Mouse (Mus musculus) CH12.LX (cell line): ENCODE results near the gene Gmpr2. TPM values are rescaled to one million over a fixed set of nuclear protein-coding genes. Genes with fewer than 3 reads are reported as not detected.
A peak's percentile ranks its signal among the peaks of the same experiment; 100 is the strongest.

Experiments
- DNase-seq: peaks from one replicate; pipeline ENCODE4 v3.0.0-alpha.2; 2013; ENCODE audit errors: extremely low read depth
- H3K27ac ChIP-seq: 2 replicates; pipeline ENCODE4 v1.5.1; 2012; ENCODE audit warnings: low read depth, mild to moderate bottlenecking, control low read depth, moderate library complexity; ENCODE audit not compliant: insufficient read depth
- H3K27me3 ChIP-seq: replicated peaks from 2 replicates; pipeline ENCODE3; 2012; ENCODE audit warnings: inconsistent platforms
- H3K36me3 ChIP-seq, 2 experiments: replicated peaks in 1 of 2; 2 replicates each; pipeline versions ENCODE3 to v1.6.1; 2012; ENCODE audit warnings: inconsistent platforms in 1 of 2, low read length in 1 of 2, mild to moderate bottlenecking in 1 of 2, mixed read lengths in 1 of 2, moderate library complexity in 1 of 2; ENCODE audit not compliant: control insufficient read depth in 1 of 2, insufficient read depth in 1 of 2
- H3K4me1 ChIP-seq, 2 experiments: 2 replicates each; pipeline ENCODE4 v1.6.1; 2012; ENCODE audit warnings: inconsistent platforms in 1 of 2, moderate library complexity in 1 of 2; ENCODE audit not compliant: insufficient read depth in 2 of 2, control insufficient read depth in 1 of 2
- H3K4me2 ChIP-seq: 2 replicates; pipeline ENCODE4 v1.6.1; 2012; ENCODE audit warnings: low read depth, mild to moderate bottlenecking, control low read depth; ENCODE audit not compliant: poor library complexity, insufficient read depth, severe bottlenecking
- H3K4me3 ChIP-seq, 3 experiments: fragments of 150-350 bp in 1 of 3; sonication (generic) in 1 of 3; replicated peaks in 1 of 3; 2 replicates each; pipeline versions ENCODE3 to v1.5.1; 2011 to 2012; ENCODE audit warnings: low read depth in 2 of 3, low read length in 2 of 3, mild to moderate bottlenecking in 2 of 3, moderate library complexity in 2 of 3, control low read depth in 1 of 3, improper control_type of control experiment in 1 of 3, inconsistent platforms in 1 of 3, mixed read lengths in 1 of 3; ENCODE audit not compliant: poor library complexity in 1 of 3
- H3K79me2 ChIP-seq: replicated peaks from 2 replicates; pipeline ENCODE4 v1.6.1; 2012; ENCODE audit warnings: mild to moderate bottlenecking, moderate library complexity; ENCODE audit not compliant: control insufficient read depth, poor library complexity, insufficient read depth, severe bottlenecking; ENCODE audit errors: extremely low read depth
- H3K9ac ChIP-seq: 2 replicates; pipeline ENCODE4 v1.6.1; 2012; ENCODE audit warnings: low read depth, mild to moderate bottlenecking, control low read depth, moderate library complexity; ENCODE audit not compliant: insufficient read depth
- H3K9me3 ChIP-seq: replicated peaks from 2 replicates; pipeline ENCODE3; 2012; ENCODE audit warnings: low read length, inconsistent platforms, mixed read lengths
- BHLHE40 ChIP-seq: IDR thresholded peaks from 2 replicates; pipeline ENCODE4 v1.6.1; 2011; ENCODE audit warnings: mild to moderate bottlenecking, low read depth, low read length, improper control_type of control experiment
- CHD1 ChIP-seq: IDR thresholded peaks from 2 replicates; pipeline ENCODE4 v1.6.1; 2012; ENCODE audit warnings: low read depth, low read length, improper control_type of control experiment, inconsistent platforms
- CHD2 ChIP-seq: IDR thresholded peaks from 2 replicates; pipeline ENCODE4 v1.6.1; 2011; ENCODE audit warnings: low read length, improper control_type of control experiment
- ELF1 ChIP-seq: IDR thresholded peaks from 2 replicates; pipeline ENCODE4 v1.6.1; 2014; ENCODE audit warnings: low read depth, mild to moderate bottlenecking, inconsistent platforms, low read length, improper control_type of control experiment
- ETS1 ChIP-seq: conservative IDR thresholded peaks from 2 replicates; pipeline ENCODE4 v1.6.1; 2012; ENCODE audit warnings: low read depth, mild to moderate bottlenecking, inconsistent platforms, low read length, improper control_type of control experiment, moderate library complexity
- GABPA ChIP-seq: IDR thresholded peaks from 2 replicates; pipeline ENCODE4 v1.6.1; 2012; ENCODE audit warnings: low read depth, low read length, improper control_type of control experiment, inconsistent platforms; ENCODE audit not compliant: insufficient replicate concordance
- HCFC1 ChIP-seq: IDR thresholded peaks from 2 replicates; pipeline ENCODE4 v1.6.1; 2012; ENCODE audit warnings: low read depth, mild to moderate bottlenecking, inconsistent platforms, low read length, improper control_type of control experiment
- IRF4 ChIP-seq: IDR thresholded peaks from 2 replicates; pipeline ENCODE4 v1.6.1; 2014; ENCODE audit warnings: low read depth, mild to moderate bottlenecking, inconsistent platforms, low read length, improper control_type of control experiment
- JUN ChIP-seq: IDR thresholded peaks from 2 replicates; pipeline ENCODE4 v1.6.1; 2011; ENCODE audit warnings: low read depth, mild to moderate bottlenecking, low read length, improper control_type of control experiment, moderate library complexity; ENCODE audit not compliant: insufficient read depth
- KAT2A ChIP-seq: IDR thresholded peaks from 2 replicates; pipeline ENCODE4 v1.6.1; 2012; ENCODE audit warnings: low read length, improper control_type of control experiment, inconsistent platforms; ENCODE audit not compliant: insufficient replicate concordance
- MAX ChIP-seq: IDR thresholded peaks from 2 replicates; pipeline ENCODE4 v1.6.1; 2011; ENCODE audit warnings: low read length, improper control_type of control experiment
- MXI1 ChIP-seq: IDR thresholded peaks from 2 replicates; pipeline ENCODE4 v1.6.1; 2011; ENCODE audit warnings: mild to moderate bottlenecking, low read depth, low read length, improper control_type of control experiment
- MYC ChIP-seq: IDR thresholded peaks from 2 replicates; pipeline ENCODE4 v1.6.1; 2011; ENCODE audit warnings: low read depth, mild to moderate bottlenecking, improper control_type of control experiment, low read length
- NELFE ChIP-seq: IDR thresholded peaks from 2 replicates; pipeline ENCODE4 v1.6.1; 2011; ENCODE audit warnings: low read depth, low read length, improper control_type of control experiment
- NRF1 ChIP-seq: IDR thresholded peaks from 2 replicates; pipeline ENCODE4 v1.6.1; 2014; ENCODE audit warnings: low read depth, mild to moderate bottlenecking, inconsistent platforms, low read length, improper control_type of control experiment, moderate library complexity
- POLR2A ChIP-seq: IDR thresholded peaks from 2 replicates; pipeline ENCODE4 v1.6.1; 2011; ENCODE audit warnings: low read depth, mild to moderate bottlenecking, improper control_type of control experiment, low read length
- SIN3A ChIP-seq: IDR thresholded peaks from 2 replicates; pipeline ENCODE4 v1.6.1; 2012; ENCODE audit warnings: low read length, improper control_type of control experiment, inconsistent platforms
- TBP ChIP-seq: conservative IDR thresholded peaks from 2 replicates; pipeline ENCODE4 v1.6.1; 2011; ENCODE audit warnings: low read depth, low read length, improper control_type of control experiment
- TCF12 ChIP-seq: IDR thresholded peaks from 2 replicates; pipeline ENCODE4 v1.6.1; 2014; ENCODE audit warnings: low read depth, mild to moderate bottlenecking, inconsistent platforms, low read length, improper control_type of control experiment
- USF1 ChIP-seq: IDR thresholded peaks from 2 replicates; pipeline ENCODE4 v1.6.1; 2014; ENCODE audit warnings: low read depth, mild to moderate bottlenecking, inconsistent platforms, low read length, improper control_type of control experiment
- ZKSCAN1 ChIP-seq: IDR thresholded peaks from 2 replicates; pipeline ENCODE4 v1.6.1; 2012; ENCODE audit warnings: low read depth, inconsistent platforms, low read length, improper control_type of control experiment, borderline replicate concordance
- ZNF384 ChIP-seq: IDR thresholded peaks from 2 replicates; pipeline ENCODE4 v1.6.1; 2012; ENCODE audit warnings: low read depth, low read length, improper control_type of control experiment, inconsistent platforms
- dilution Hi-C: fragments of 300-500 bp; cut with MboI; formaldehyde crosslinking; loops from 2 replicates; pipeline ENCODE4 v1.14.3; 2020; ENCODE audit warnings: low sequenced_read_pairs; ENCODE audit not compliant: extremely low pct_unique_long_range_greater_than_20kb, extremely low pct_ligation_motif_present
- in situ Hi-C: fragments of 300-500 bp; cut with MboI; formaldehyde crosslinking; loops from 3 replicates; pipeline ENCODE4 v1.14.3; 2019; ENCODE audit warnings: low sequenced_read_pairs, low pct_ligation_motif_present, low pct_unique_long_range_greater_than_20kb, mixed read lengths
- polyA plus RNA-seq: library from polyadenylated mRNA; unstranded; fragments of >175 nt; gene quantifications from 2 replicates; pipeline ENCODE4 v1.2.1, GENCODE M21; 2012; ENCODE audit warnings: low read depth; ENCODE audit not compliant: insufficient read length
- total RNA-seq, 2 experiments: library from RNA; depleted of rRNA; stranded (reverse); fragments of 300-350 nt in 1 of 2; fragments of >200 nt in 1 of 2; gene quantifications; 2 replicates each; pipeline ENCODE4 v1.2.3; 2012 to 2014

Gene Gmpr2
- total RNA-seq (2012; rRNA removed) (34.3 and 37.3 TPM in 2 replicates), total RNA-seq (2014; rRNA removed) (51.3 and 54.9 TPM in 2 replicates), polyA plus RNA-seq (34.7 and 44.3 TPM in 2 replicates)

GRCm38 (mm10) chr14:55671833-55672740 is at the start of gene Gmpr2, which contains the start of gene Nedd8:
Gene Gmpr2, plus strand, starts transcription at chr14:55671941.
Gene Nedd8, minus strand, starts transcription at chr14:55672124.
- Histone ChIP-seq H3K9ac (peak within 1 kb of the TSS; percentile 89), H3K27me3 (no peaks in the 10 kb centered on the region), H3K79me2 (peaks cover 40% of the 10 kb centered on the region), H3K4me3 (peak within 1 kb of the TSS; percentile 56 to 76 (median 74)), H3K27ac (peak within 1 kb of the TSS; percentile 84), H3K4me2 (peak within 1 kb of the TSS; percentile 95), H3K4me1 (peaks cover 15 to 54% of the 10 kb centered on the region in 2 experiments; a peak in 3 of 4 replicates), H3K9me3 (no peaks in the 10 kb centered on the region), H3K36me3 (peaks cover 19 to 49% of the 10 kb centered on the region in 2 experiments)
- DNase-seq = peak; percentile 99
- peak; percentile 87 for TF ChIP-seq CHD2
- TF ChIP-seq HCFC1 = peak; percentile 95
- TF ChIP-seq POLR2A = peak; percentile 75
- TF ChIP-seq TCF12 = peak; percentile 61; the same call in 1 of the 2 replicates
- TF ChIP-seq ETS1 = peak; percentile 51; the same call in 1 of the 2 replicates
- no peak for TF ChIP-seq USF1
- peak; percentile 93 for TF ChIP-seq SIN3A
- TF ChIP-seq MAX = peak; percentile 92
- TF ChIP-seq GABPA = peak; percentile 89; the same call in 1 of the 2 replicates
- TF ChIP-seq CHD1 = no peak
- TF ChIP-seq NRF1 = no peak
- TF ChIP-seq IRF4 = peak; percentile 61
- TF ChIP-seq ELF1 = peak; percentile 85
- TF ChIP-seq BHLHE40 = peak; percentile 93
- peak; percentile 70; the same call in 1 of the 2 replicates for TF ChIP-seq MXI1
- no peak for TF ChIP-seq ZKSCAN1
- TF ChIP-seq KAT2A = peak; percentile 100
- TF ChIP-seq NELFE = peak; percentile 71
- no peak for TF ChIP-seq JUN
- peak; percentile 77 for TF ChIP-seq TBP
- TF ChIP-seq ZNF384 = 0 out of 2 replicates have a peak, but pooled peaks have one; percentile 5
- TF ChIP-seq MYC = peak; percentile 92
- dilution Hi-C loops = no loop called here
- in situ Hi-C loops = no loop called here
